Mouse (Mus musculus) layer of hippocampus, adult 11-12 months (tissue): ENCODE measurements around the gene Rad54l2.

Experiments
- DNase-seq: peaks from one replicate; pipeline ENCODE4 v3.0.0; 2022; ENCODE audit warnings: low spot score

Gene Rad54l2

DNA sequence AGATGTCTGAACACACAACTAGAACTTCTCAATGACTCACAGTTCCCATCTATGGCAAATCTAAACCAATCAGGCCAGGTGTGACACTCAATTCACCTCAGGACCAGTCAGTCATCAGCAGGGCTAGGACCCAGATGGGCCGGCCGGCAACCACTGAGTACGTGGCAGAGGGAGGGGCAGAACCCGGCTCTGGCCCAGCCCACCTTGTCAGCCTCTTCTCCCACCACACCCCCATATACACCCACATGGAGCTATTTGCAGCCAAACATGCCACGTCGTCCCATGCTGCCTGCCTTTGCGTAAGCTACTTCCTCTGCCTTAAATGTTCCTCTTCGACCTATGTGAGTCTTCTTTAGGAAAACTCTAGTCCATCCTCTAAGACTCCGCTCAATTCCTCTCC lies 113.0 kb downstream of the Rad54l2 start:
- no peak for DNase-seq

DNA sequence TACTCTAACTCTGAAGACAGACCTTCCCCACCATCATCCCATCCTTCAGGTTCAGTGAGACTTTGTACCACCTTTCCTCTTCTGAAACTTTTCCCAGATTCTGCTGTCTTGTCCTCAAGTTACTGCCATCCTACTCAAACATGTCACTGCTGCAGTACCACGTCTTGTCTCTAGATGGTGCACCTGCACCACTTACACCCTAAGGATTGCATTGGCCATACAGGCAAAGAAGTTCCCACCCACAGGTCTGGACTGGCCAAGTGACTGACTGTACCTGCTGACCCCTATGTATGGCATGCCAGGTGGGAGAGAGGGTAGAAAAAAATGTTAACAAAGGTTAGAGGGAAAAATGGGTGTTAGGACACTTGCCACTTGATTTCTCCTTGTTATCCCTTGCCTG lies 113.5 kb downstream of the Rad54l2 start:
- peak; percentile 89 for DNase-seq

DNA sequence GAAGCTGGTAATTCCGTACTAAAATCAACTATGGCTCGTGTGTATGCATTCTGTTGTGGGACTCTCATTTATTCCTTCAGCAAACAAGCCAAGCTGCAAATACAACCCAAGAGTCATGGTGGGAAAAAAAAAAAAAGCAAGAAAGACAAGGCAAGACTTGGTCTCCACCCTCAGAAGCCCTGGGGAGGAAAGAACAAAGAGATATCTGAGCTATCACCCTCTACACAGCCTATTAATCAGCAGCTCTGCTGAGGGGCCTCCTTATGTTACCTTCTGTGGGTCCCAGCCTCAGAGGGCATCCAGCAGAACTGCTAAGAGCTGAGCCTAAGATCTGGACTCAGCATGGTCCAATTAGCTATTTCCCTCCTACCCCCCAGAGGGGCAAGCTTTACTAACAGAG lies 115.1 kb downstream of the Rad54l2 start:
- DNase-seq = no peak

DNA sequence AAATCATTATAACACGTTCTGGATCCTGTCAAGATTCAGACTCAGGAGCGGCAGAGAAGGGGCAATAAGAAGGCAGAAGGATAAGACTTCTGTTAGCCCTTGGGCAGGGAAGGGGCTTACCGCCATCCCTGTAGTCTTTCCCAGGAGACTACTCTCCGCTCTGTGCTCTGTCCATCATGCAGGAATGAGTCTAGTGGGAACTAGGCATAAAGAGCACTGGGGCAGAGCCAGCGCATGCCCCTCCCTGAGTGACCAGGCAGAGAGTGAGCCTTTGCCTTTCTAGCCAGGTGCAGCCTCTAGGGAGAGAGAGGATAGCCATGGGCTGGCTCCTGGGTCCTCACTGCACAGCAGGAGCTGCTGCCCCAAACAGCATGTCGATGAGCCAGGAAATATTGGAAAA lies 124.1 kb downstream of the Rad54l2 start:
- no peak for DNase-seq

DNA sequence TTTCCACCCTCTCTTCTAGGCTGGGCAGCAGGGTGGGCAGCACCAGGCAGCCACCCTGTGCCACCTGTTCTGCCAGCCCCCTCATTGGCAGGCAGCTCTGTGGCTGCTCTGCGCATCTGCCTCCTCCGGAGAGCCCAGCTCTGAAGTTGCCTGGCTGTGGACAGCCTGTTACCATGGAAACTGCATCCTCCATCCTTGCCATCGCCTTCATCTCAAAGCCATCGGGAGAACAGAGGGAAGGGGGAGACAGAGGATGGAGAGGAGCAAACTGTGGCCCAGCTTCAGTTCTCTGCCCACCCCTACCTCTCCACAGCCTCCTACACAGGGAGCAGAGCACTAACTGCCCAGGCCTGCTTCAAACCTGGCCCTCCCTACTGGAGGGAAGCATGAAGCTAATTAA lies 124.6 kb downstream of the Rad54l2 start:
- peak; percentile 70 for DNase-seq

DNA sequence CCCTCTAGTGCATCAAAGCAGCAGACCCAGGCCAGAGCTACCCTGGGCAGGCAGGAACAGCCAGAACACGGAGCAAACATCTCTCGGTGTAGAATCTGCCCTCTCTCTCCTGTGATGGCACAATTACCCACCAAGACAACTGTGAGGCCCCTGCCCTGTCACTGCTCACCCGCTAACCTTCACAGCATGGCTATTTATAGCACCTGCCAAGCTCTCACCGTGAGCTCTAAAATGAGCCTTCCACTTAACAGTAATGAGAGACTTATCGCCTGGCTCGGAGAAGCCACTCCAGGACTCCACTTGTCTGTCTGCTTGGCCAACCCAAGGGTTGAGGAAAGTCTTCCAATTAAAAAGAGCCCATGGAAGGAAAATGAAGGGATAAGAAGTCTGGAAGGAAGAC lies 125.8 kb downstream of the Rad54l2 start:
- DNase-seq = no peak

DNA sequence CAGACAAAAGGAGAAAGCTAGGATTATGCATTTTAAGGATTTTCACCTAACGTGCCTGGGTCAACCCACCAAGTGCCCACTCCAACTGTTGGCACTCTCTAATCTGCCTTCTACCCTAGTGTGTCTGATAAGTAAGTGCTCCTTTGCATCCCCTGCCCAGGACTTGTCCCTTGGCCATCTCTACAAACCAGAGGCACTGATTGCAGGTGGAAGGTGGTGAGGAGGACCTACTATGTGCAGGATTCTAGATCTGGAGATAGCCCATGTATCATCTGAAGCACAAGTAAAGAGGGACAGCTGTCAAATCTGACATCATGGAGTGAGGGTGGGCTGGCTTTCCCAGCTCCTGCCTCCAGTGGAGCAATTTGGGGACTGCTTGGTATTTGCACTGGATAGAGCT lies 129.1 kb downstream of the Rad54l2 start:
- DNase-seq = no peak

DNA sequence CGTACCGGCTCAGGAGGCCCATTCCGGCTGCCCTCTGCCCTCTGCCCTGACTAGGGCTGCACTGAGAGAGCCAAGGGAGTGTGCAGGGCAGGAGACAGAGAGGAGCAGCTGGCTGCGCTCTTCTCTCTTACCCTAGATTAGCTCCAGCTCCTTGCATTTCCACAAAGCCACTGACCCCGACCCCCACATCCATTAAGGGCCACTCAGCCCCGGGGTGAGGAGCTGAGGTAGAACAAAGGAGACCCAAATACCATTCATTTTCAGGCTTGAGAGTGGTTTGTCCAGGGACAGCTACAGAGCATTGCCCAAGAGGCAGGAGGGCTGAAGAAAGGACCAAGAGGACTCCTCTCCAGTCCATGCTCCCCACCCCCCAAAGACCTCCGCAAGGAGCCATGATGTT lies 129.6 kb downstream of the Rad54l2 start:
- DNase-seq = no peak

DNA sequence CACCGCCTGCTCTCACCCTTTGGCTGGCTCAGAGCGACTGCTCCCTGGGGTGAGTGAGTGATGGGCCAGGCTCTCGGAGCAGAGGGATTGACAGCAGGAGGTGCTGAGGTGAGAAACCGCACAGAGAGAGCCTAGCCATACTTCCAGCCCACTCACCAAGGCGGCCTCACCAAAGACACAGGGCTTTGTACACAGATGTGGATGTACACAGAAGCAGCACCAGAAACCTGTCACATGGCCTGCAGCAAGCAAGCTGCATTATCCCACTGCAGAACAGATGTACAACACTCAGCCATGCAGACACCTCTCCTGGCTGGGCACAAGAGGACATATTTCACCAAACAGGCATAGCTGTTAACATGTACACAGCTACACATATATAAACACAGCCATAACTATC lies 131.4 kb downstream of the Rad54l2 start:
- no peak for DNase-seq

DNA sequence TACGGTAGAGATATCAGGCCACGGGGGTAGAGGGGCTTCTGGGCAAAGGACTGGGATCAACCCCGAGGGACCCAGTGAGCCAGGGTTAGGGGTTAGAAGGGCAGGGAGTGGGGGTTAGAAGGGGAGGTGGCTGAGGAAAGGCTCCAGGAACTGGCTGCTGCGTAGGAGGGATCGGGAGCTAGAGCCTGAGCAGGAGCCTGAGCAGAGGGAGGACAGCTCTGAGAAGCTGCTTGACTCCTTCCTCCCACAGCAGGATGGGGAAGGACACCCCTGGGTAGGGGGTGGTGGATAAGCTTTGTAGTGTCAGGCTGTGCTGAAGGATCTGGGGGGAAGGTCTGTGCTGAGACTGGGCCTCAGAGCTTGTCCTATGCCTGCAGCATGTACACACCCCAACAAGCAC lies 132.2 kb downstream of the Rad54l2 start:
- DNase-seq = no peak

DNA sequence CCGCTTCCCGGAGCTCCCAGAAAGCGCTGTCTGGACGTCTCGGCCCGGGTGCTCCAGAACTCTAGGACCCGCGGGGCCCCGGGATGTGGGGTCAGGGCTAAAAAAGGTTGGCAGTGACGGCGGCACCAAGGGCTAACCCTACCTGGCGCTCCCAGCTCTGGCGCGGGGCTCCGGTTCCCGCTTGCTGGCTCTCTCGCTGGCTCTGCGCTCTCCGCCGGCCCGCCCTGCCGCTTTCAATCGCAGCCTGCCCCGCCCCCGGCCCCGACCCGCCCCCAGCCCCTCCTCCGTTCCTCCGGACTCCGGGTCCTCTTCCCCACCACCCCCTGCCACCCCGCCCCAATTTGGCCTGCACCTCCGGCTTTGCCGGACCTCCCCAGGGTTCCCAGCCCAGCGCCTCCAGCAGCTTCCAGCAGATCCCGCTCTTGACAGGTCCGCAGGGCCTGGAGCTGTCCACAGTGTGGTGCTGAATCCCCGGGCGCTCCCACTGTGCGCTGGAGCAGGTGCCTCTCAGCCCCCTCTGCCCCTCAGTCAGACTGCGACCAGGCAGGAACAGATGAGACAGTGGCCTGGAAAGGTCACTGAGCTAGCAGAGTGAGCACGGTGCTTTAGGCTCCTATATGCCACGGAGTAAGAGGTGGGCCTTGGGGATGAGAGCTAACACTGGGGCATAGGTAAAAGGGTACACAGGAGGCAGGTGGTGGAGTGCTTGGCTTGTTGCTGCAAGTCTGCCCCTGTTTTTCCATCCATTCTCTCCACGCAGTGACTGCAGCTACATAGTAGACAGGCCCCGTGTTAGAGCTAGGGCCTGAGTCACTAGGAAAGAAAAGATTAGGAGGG lies 132.9 kb downstream of the Rad54l2 start, which contains the start of gene Grm2:
Grm2 (minus strand) TSS at position 199 of the 837 bp plus-strand sequence.
- no peak for DNase-seq

DNA sequence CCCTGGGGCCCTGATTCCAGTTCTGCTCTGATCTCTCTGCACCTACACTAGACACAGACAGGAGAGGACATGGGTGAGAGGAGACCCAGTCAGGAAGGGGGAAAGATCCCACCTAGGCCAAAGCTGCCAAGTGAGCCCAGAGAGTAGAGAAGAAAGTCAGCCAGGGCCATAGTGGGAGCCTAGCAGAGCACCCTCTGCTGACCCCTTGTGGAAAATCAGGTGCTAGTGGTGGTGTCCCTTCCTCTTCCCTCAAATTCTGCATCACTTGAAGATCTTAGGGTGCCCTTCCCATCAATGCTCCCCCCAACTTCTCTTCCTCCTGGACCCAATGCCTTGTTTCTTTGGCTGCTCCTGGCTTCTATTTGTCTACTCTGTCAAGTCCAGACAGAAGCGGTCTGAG lies 136.3 kb downstream of the Rad54l2 start:
- no peak for DNase-seq

DNA sequence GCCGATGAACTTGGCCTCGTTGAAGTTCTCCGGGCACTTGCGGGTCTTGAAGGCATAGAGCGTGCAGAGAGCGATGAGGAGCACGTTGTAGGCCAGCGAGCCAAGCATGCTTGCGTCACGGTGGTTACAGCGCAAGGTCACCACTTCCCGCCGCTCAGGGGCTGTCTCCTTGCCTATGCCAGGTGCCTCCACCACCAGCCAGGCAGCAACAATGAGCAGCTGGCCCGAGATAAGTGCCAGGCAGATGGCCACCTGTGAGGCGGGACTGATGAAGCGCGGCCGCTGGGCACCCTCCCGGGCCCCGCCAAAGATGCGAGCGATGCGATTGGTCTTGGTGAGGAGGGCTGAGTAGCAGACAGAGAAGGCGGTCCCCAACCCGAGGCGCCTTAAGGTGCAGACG lies 141.8 kb downstream of the Rad54l2 start:
- DNase-seq = no peak

DNA sequence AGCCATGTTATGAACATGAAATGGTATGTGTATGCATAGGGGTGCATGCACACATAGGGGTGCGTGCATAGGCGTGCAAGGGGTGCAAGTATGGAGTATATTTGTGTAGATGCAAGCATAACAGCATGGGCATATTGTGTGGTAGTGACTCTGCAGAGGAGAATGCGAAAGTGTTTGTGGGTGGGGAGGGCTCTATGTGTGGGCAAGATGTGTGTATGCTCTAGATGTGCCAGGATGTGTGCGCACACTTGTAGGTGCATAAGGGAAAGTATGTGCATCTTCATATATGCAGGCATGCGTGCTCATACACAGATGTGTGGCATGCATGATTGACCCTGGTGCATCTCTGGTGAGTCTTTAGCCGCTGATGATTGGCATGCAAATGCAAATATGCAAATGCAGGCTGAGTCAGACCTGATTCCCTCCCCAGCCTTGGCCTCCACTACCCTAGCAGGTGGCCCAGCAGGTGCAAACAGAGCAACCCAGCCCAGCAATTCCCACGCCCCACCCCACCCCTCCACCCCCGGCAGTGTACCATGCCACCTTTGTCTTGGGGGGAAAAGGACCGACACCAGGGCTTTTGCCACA lies 143.2 kb downstream of the Rad54l2 start:
- no peak for DNase-seq

DNA sequence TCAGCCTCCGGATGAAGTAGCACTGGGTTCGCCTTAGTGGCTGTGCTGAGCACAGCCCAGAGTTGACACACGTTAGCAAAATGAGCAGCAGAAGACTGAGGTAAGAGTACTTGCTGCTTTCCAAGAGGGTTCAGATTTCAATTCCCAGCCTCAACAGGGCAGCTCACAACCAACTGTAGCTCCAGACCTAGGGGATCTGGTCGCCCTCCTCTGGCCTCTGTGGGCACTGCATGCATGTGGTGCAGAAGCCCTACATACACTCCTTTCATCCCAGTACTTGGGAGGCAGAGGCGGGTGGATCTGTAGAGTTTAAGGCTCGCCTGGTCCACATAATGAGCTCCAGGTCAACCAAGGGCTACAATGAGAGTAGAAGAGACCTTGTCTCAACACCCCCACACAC lies 145.2 kb downstream of the Rad54l2 start:
- DNase-seq = no peak

DNA sequence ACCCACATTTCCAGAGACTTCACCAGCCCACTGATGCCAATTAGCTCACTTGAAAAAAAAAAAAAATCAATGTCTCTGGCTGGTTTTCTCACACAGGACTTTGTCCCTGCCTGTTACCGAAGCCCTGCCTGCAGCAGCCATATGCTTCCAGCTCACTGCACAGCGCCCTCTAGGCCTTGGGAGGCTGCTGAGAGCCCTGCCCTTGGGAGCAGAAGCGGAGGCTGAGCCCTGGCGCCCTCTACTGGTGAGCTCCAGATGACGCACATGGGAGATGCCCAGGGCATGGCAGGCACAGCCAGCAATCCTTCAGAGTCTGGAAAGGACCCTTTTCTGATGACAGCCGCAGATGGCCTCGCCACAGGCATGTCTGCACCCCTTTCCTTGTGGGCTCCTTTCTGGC lies 145.9 kb downstream of the Rad54l2 start:
- DNase-seq = peak; percentile 85

DNA sequence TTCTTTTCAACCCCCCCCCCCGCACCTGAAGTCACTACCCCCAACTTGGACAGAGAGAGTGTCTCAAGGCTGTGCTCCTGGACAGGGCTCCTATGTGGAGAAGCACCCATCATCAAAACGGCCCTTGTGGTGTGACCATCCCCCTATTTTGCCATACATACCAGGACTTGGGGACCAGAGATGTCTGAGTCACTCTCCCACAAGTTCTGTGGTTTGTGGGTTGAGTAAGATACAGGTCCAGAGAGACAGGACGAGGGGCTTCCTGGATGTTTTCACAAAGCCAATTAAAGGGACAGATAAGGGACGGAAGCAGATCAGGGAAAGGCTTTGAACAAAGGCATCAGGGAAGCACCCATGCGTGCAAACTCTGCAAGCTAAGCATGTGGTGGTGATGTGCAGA lies 147.6 kb downstream of the Rad54l2 start:
- DNase-seq = no peak

DNA sequence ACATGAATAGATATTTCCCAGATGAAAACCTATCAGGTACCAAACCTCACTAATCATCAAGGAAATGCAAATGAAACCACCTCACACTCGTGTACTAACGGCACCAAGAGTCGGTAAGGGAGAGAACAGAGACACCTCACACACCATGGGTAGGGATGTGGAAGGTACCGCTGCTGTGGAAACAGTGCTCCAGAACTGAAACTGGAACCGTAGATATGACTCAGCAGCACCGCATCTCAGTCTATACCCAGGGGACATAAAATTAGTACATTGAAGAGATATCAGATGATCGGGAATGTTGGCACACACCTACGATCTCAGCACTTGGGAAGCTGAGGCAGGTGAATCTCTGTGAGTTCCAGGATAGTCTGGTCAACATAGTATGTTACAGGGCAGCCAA lies 150.8 kb downstream of the Rad54l2 start:
- DNase-seq = no peak
